Mouse (Mus musculus) forebrain, embryonic 15.5 days (tissue): ENCODE measurements at regions not wholly inside any gene's neighbourhood (a gene's known extent, or its start where the extent isn't known, plus 50 kb on each side); places are given as distances from the start of the nearest gene placed in this dataset.
A peak's percentile ranks its signal among the peaks of the same experiment; 100 is the strongest.

Source experiments
- ATAC-seq: fragments of 200-750 bp; cut with Nextera tagmentation; replicated peaks from 2 replicates; pipeline ENCODE4 v1.8.0; 2017; ENCODE audit warnings: mild to moderate bottlenecking, moderate TSS enrichment, moderate library complexity
- H3K27ac ChIP-seq: fragments of 300-500 bp; sonication (generic); replicated peaks from 2 replicates; pipeline ENCODE4 v1.5.1; 2015; ENCODE audit warnings: mild to moderate bottlenecking, inconsistent platforms
- H3K27me3 ChIP-seq: fragments of 300-500 bp; sonication (generic); 2 replicates; pipeline ENCODE4 v1.6.1; 2015; ENCODE audit warnings: inconsistent platforms
- H3K36me3 ChIP-seq: fragments of 300-500 bp; sonication (generic); 2 replicates; pipeline ENCODE4 v1.6.1; 2015; ENCODE audit warnings: mild to moderate bottlenecking, inconsistent platforms
- H3K4me1 ChIP-seq: fragments of 300-500 bp; sonication (generic); 2 replicates; pipeline ENCODE4 v1.6.1; 2015; ENCODE audit warnings: inconsistent platforms
- H3K4me2 ChIP-seq: fragments of 300-500 bp; sonication (generic); replicated peaks from 2 replicates; pipeline ENCODE4 v1.6.1; 2015; ENCODE audit warnings: mild to moderate bottlenecking, inconsistent platforms
- H3K4me3 ChIP-seq: fragments of 300-500 bp; sonication (generic); 2 replicates; pipeline ENCODE4 v1.5.1; 2015; ENCODE audit warnings: mild to moderate bottlenecking, inconsistent platforms
- H3K9ac ChIP-seq: fragments of 300-500 bp; sonication (generic); replicated peaks from 2 replicates; pipeline ENCODE4 v1.6.1; 2015; ENCODE audit warnings: mild to moderate bottlenecking, inconsistent platforms
- H3K9me3 ChIP-seq: fragments of 300-500 bp; sonication (generic); 2 replicates; pipeline ENCODE4 v1.6.1; 2016; ENCODE audit warnings: inconsistent platforms
- whole genome bisulfite sequencing: fragments of 180-500 bp; shearing (Covaris S2); methylation state at CpG from one replicate; pipeline ENCODE4 v1.1.7; 2015; ENCODE audit warnings: mixed read lengths; 5-methylcytosine and 5-hydroxymethylcytosine counted together

DNA sequence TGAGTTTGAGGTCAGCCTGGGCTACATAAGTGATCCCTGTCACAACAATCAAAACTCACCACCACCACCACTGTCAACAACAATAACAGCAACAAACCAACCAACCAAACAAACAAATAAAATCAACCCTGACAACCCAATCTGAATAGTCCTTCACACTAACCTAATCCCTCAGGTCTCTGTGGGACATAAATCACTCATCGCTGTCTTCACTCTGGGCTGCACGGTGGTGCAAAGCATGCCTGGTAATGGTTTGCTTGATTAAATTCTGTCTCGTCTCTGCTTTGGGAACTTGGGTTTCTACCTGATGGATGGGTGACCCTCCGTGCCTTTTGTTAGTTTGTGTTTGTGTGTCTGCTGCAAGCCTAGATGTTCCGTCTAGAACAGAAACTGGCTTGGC is 100.6 kb downstream of the Slc17a6 start:
- ATAC-seq, result no peak
- 83% methylated on average over 5 of the region's 5 CpGs for WGBS
- no peaks in the 10 kb centered on the region for H3K27me3 ChIP-seq
- H3K36me3 ChIP-seq, result no peaks in the 10 kb centered on the region
- no peak overlapping the region for H3K4me2 ChIP-seq
- H3K4me1 ChIP-seq, result no peaks in the 10 kb centered on the region
- H3K9ac ChIP-seq, result no peak overlapping the region
- H3K27ac ChIP-seq, result no peak overlapping the region
- no peak overlapping the region for H3K4me3 ChIP-seq
- no peaks in the 10 kb centered on the region for H3K9me3 ChIP-seq

- no peak overlapping the region for H3K4me3 ChIP-seq
- ATAC-seq, result no peak
- no peak overlapping the region for H3K4me2 ChIP-seq
- H3K27me3 ChIP-seq, result no peaks in the 10 kb centered on the region
- no peak overlapping the region for H3K9ac ChIP-seq
- no peaks in the 10 kb centered on the region for H3K4me1 ChIP-seq
- no peaks in the 10 kb centered on the region for H3K9me3 ChIP-seq
- 86% methylated on average over 5 of the region's 5 CpGs for WGBS
- no peaks in the 10 kb centered on the region for H3K36me3 ChIP-seq
- H3K27ac ChIP-seq, result no peak overlapping the region
Observed at GRCm38 (mm10) chr7:51723955-51724354, 102.1 kb downstream of the Slc17a6 start.

DNA sequence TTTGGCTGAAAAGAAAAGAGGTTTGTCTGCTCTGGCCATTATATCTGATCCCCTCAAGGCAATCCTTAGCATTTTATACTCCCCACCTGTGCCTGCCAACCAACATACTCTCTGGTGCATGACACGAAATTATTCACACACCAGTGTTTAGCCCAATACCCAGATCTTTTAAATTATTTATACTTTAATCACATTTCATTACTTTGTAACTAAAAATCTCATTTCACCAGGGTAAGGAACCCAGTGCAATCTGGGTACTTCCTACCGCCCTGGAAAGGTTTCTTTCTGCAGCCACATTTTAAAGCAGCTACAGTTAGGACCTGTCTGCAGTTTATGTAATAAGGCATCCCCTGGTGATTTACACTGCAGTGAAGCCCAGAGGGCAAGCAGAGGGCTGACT is 114.5 kb downstream of the Slc17a6 start:
- Histone ChIP-seq H3K9me3 (no peaks in the 10 kb centered on the region), H3K4me1 (no peaks in the 10 kb centered on the region), H3K36me3 (no peaks in the 10 kb centered on the region), H3K27me3 (no peaks in the 10 kb centered on the region), H3K9ac (no peak overlapping the region), H3K4me2 (no peak overlapping the region), H3K27ac (no peak overlapping the region), H3K4me3 (no peak overlapping the region)
- 65% methylated on average over 2 of the region's 2 CpGs for WGBS
- ATAC-seq, result no peak

GRCm38 (mm10) chr7:51739590-51739989 is 117.8 kb downstream of the Slc17a6 start:
- ATAC-seq, result no peak

GRCm38 (mm10) chr7:51740928-51741327 is 119.1 kb downstream of the Slc17a6 start:
- Histone ChIP-seq H3K9me3 (no peaks in the 10 kb centered on the region), H3K27ac (no peak overlapping the region), H3K4me2 (no peak overlapping the region), H3K4me3 (no peak overlapping the region), H3K27me3 (no peaks in the 10 kb centered on the region), H3K9ac (no peak overlapping the region), H3K4me1 (no peaks in the 10 kb centered on the region), H3K36me3 (no peaks in the 10 kb centered on the region)
- ATAC-seq, result peak; percentile 24; the same call in 1 of the 2 replicates
- 81% methylated on average over 5 of the region's 5 CpGs for WGBS

More at GRCm38 (mm10) chr7:51739590-51739989, 117.8 kb downstream of the Slc17a6 start:
- no peaks in the 10 kb centered on the region for H3K36me3 ChIP-seq
- H3K27ac ChIP-seq, result no peak overlapping the region
- no peak overlapping the region for H3K4me3 ChIP-seq
- no peaks in the 10 kb centered on the region for H3K27me3 ChIP-seq
- 55% methylated on average over 5 of the region's 5 CpGs for WGBS
- H3K4me1 ChIP-seq, result no peaks in the 10 kb centered on the region
- H3K9me3 ChIP-seq, result no peaks in the 10 kb centered on the region
- H3K4me2 ChIP-seq, result no peak overlapping the region
- no peak overlapping the region for H3K9ac ChIP-seq

- no peak overlapping the region for H3K4me2 ChIP-seq
- H3K4me3 ChIP-seq, result no peak overlapping the region
- WGBS, result 82% methylated on average over 2 of the region's 2 CpGs
- no peaks in the 10 kb centered on the region for H3K36me3 ChIP-seq
- H3K9ac ChIP-seq, result no peak overlapping the region
- H3K9me3 ChIP-seq, result no peaks in the 10 kb centered on the region
- no peaks in the 10 kb centered on the region for H3K27me3 ChIP-seq
- ATAC-seq, result no peak
- H3K27ac ChIP-seq, result no peak overlapping the region
- no peaks in the 10 kb centered on the region for H3K4me1 ChIP-seq
Observed at GRCm38 (mm10) chr7:51742720-51743119, 119.1 kb upstream of the Gas2 start.

- ATAC-seq, result no peak
- H3K9ac ChIP-seq, result no peak overlapping the region
- H3K4me3 ChIP-seq, result no peak overlapping the region
- peaks cover 25% of the 10 kb centered on the region for H3K4me1 ChIP-seq
- H3K27ac ChIP-seq, result no peak overlapping the region
- no peaks in the 10 kb centered on the region for H3K9me3 ChIP-seq
- no peaks in the 10 kb centered on the region for H3K27me3 ChIP-seq
- 79% methylated on average over 3 of the region's 3 CpGs for WGBS
- no peaks in the 10 kb centered on the region for H3K36me3 ChIP-seq
- H3K4me2 ChIP-seq, result no peak overlapping the region
Observed at GRCm38 (mm10) chr7:51745598-51745997, 116.2 kb upstream of the Gas2 start.

DNA sequence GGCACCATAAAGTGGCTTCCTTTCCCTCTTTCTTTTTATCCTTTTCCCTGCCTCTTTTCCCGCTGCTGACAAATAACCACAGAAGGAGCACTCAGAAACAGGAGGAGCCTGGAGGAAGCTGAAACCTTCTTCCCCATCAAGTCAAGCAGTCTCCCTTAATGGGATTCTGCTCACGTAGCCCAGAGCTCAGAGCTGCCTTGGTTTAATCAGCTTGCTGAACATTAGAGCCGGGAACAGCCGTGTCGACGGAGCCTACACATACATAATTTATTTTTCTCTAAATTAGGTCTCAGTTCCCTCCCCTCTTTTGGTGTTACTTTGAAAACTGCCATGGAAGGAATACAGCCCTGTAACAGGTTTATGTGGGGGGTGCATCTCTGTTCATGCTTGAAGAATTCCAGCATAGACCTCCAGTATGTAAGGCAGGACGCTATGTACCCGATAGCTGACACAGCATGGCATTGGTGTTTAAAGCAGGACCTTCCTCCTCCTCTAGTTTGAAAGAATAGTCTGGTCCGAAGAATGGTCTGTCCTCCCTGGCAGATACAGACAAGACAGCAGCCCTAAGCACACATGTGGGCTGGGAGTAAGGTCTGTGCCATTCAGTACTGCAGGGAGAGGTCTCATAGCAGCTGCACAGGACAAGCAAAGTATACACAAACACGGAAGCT is 113.0 kb upstream of the Gas2 start:
- Histone ChIP-seq H3K4me1 (peaks cover 25% of the 10 kb centered on the region), H3K9me3 (no peaks in the 10 kb centered on the region), H3K27ac (peak overlapping the region; percentile 91), H3K9ac (0 out of 2 replicates have a peak overlapping the region, but pooled peaks have one; percentile 2), H3K4me3 (peak overlapping the region; percentile 6; the same call in 1 of the 2 replicates), H3K36me3 (no peaks in the 10 kb centered on the region), H3K4me2 (peak overlapping the region; percentile 39), H3K27me3 (no peaks in the 10 kb centered on the region)
- ATAC-seq, result peak; percentile 97
- WGBS, result 15% methylated on average over 10 of the region's 10 CpGs

DNA sequence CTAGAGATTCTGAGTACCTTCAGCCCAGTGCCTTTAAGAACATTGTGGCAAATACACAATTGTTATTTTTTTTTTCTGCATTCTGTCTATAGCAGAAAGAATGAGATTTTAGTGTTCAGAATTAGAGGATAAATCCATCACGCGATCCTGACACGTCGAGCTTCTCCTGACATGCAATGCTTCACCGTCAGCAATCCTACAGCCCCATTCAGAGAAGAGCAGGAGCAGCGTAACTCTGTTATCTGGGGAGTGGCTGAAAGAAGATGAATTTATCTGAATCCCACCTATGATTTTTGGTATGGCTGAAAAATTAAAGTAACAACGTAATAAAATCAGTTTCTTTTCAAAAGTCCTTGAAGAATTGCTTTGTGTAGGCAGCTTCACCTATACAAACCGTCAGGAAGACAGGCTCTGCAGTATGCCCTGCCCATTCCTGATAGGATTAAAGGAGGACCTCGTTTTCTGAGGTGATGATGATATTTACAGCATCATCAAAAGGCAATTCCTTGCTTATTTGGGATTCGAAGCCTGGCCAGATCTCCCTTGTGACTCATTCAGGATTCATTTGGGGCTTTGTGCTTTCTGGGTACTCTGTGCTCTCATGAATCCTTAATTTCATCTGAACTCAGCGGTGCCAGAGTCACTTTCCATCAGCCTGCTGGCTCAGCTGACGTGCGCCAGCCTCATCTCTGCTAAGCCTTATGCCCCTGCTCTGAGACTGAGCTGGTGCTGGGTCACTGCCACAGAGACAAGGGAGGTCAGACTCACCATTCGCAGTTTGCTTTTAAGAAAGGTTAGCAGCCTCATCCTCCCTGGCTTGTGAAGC is 112.3 kb upstream of the Gas2 start:
- peak; percentile 51 for ATAC-seq
- no peaks in the 10 kb centered on the region for H3K27me3 ChIP-seq
- H3K27ac ChIP-seq, result peak overlapping the region; percentile 91
- 0 out of 2 replicates have a peak overlapping the region, but pooled peaks have one; percentile 6 for H3K4me3 ChIP-seq
- H3K9me3 ChIP-seq, result no peaks in the 10 kb centered on the region
- peaks cover 25% of the 10 kb centered on the region for H3K4me1 ChIP-seq
- H3K9ac ChIP-seq, result peak overlapping the region; percentile 18
- H3K4me2 ChIP-seq, result peak overlapping the region; percentile 39
- WGBS, result 41% methylated on average over 14 of the region's 14 CpGs
- no peaks in the 10 kb centered on the region for H3K36me3 ChIP-seq

DNA sequence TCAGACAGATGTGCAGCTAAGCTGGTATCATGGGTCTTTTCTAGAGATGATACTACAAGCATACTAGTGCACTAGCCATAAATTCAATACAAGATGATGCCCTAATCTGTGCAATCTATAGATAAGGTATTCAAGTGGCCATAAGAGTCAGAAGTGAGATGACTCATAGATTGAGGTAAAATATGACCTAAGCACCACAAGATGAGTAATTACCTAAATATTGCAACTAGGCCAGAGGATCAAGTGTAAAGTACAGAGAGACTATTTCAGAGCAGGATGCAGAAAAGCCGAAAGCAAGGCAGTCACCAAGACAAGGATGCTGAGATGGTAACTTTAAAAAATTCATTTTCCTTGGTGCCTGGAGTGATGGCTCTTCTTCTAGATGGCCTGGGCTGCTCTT is 111.5 kb upstream of the Gas2 start:
- Histone ChIP-seq H3K9me3 (no peaks in the 10 kb centered on the region), H3K27me3 (no peaks in the 10 kb centered on the region), H3K4me2 (no peak overlapping the region), H3K27ac (peak overlapping the region; percentile 91), H3K4me3 (no peak overlapping the region), H3K9ac (no peak overlapping the region), H3K36me3 (no peaks in the 10 kb centered on the region), H3K4me1 (peaks cover 25% of the 10 kb centered on the region)
- WGBS, result 94% methylated on average over 1 of the region's 1 CpGs
- ATAC-seq, result no peak

DNA sequence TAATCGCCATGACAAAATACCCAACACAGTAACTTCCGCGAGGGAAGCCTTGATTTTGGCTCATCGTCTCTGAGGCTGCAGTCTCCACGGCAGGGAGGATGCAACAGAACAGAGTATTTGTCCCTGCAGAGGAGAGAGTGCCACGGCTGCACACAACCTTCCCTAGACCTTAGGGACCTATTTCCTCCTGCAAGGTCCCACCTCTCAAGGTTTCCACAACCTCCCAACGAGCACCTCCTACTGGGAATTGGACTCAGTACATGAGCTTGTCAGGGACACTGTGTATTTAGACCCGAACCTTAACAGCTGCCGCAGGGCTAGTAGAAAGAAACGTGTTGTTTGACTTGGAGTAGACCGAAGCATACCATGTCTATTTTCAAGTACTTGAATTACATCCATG is 108.8 kb upstream of the Gas2 start:
- Histone ChIP-seq H3K9ac (no peak overlapping the region), H3K4me1 (peaks cover 23% of the 10 kb centered on the region), H3K27me3 (no peaks in the 10 kb centered on the region), H3K4me3 (no peak overlapping the region), H3K9me3 (no peaks in the 10 kb centered on the region), H3K27ac (no peak overlapping the region), H3K4me2 (no peak overlapping the region), H3K36me3 (no peaks in the 10 kb centered on the region)
- no peak for ATAC-seq
- 86% methylated on average over 11 of the region's 11 CpGs for WGBS

DNA sequence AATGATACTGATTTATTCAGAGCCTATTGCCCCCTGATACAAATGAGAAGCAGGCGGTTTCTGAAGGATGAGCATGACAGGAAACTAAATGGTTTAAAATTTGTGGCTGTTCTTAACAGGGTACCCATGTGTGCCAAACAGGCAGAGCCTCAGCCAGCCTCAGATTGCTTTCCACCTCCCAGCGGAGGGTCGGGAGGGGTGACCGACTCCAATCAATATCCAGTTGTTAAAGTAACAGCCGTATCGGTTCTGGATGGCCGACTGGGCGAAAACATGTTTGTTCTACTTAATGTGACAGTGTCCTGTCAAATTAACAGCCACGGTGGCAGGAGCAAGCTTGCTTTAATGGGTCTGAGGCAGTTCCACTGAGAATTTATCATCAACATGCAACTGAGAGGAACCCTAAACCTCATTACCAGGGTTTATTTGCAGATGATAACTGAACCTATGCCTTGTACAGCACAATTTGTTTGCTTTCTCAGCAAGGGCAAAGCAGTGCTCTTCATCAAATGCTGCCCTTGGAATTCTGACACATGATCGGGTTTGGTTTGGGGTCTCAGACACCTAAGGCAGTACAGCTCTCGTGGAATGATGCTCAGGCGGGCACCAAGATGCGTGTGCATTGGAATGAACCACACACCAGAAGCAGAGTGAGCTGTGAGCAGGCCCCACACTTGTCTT is 107.5 kb upstream of the Gas2 start:
- Histone ChIP-seq H3K4me1 (peaks cover 11% of the 10 kb centered on the region), H3K4me2 (no peak overlapping the region), H3K9me3 (no peaks in the 10 kb centered on the region), H3K27ac (no peak overlapping the region), H3K9ac (no peak overlapping the region), H3K4me3 (no peak overlapping the region), H3K27me3 (no peaks in the 10 kb centered on the region), H3K36me3 (no peaks in the 10 kb centered on the region)
- no peak for ATAC-seq
- WGBS, result 67% methylated on average over 13 of the region's 13 CpGs
